Mouse (Mus musculus) thymus, postnatal 4 days (tissue): ENCODE measurements around the gene Rpl10.
A peak's percentile ranks its signal among the peaks of the same experiment; 100 is the strongest.

Source experiments
- DNase-seq: peaks from one replicate; pipeline ENCODE4 v3.0.0; 2021

The Rpl10 gene

GRCm38 (mm10) chrX:74281732-74282394, 11.3 kb downstream of the Rpl10 start, which contains the start of the genes Taz and Dnase1l1:
TSS of gene Taz (plus strand) at chrX:74281912.
TSS of gene Dnase1l1 (minus strand) at chrX:74282337.
- peak; percentile 62 for DNase-seq

- peak; percentile 90 for DNase-seq
These were observed 11.9 kb downstream of the Rpl10 start for GRCm38 (mm10) chrX:74282395-74283091.

- DNase-seq, result no peak
These were observed 12.5 kb downstream of the Rpl10 start for GRCm38 (mm10) chrX:74283092-74283437.

- DNase-seq, result no peak
These were observed 22.8 kb downstream of the Rpl10 start for GRCm38 (mm10) chrX:74293431-74293830.

- peak; percentile 91 for DNase-seq
These were observed 26.2 kb downstream of the Rpl10 start, which contains the start of gene Atp6ap1 for GRCm38 (mm10) chrX:74296538-74297448. TSS of gene Atp6ap1 (plus strand) at chrX:74297097.

GRCm38 (mm10) chrX:74298348-74298747, 27.7 kb downstream of the Rpl10 start:
- no peak for DNase-seq

GRCm38 (mm10) chrX:74299721-74300120, 29.1 kb downstream of the Rpl10 start:
- no peak for DNase-seq

GRCm38 (mm10) chrX:74304867-74305700, 34.5 kb downstream of the Rpl10 start, which contains the start of gene Gdi1:
TSS of gene Gdi1 (plus strand) at chrX:74304998.
- peak; percentile 84 for DNase-seq

GRCm38 (mm10) chrX:74312540-74313464, 42.2 kb downstream of the Rpl10 start, which contains the start of gene Fam50a:
TSS of gene Fam50a (plus strand) at chrX:74313033.
- DNase-seq, result peak; percentile 89
